In genomic region chr11:69211431-69211830, GRCm38 (mm10) we compare ENCODE assay signal across 10 mouse cellular contexts. TPM values are rescaled to one million over a fixed set of nuclear protein-coding genes. Genes with fewer than 3 reads are reported as not detected.
A peak's percentile ranks its signal among the peaks of the same experiment; 100 is the strongest.
DNase-seq lines count a peak whose midpoint lies in the region; ATAC-seq lines count a peak whose summit lies in the region.
"Had no signal": no experiment of that assay in that cellular context is flagged by ENCODE, and none has a peak within 500 bp of the region (broad histone marks: within the 10 kb centered on the region; RNA-seq: fewer than 3 reads in every experiment).

No protein-coding gene starts in this region.

- H3K9ac ChIP-seq in forebrain, embryonic 15.5 days (replicated peaks), result peak overlapping the region; percentile 49
- H3K9ac ChIP-seq in neural tube, embryonic 12.5 days, result no peak overlapping the region

- H3K4me2 ChIP-seq in forebrain, embryonic 15.5 days (replicated peaks), result peak overlapping the region; percentile 36
- H3K4me2 ChIP-seq in neural tube, embryonic 12.5 days (replicated peaks), result peak overlapping the region; percentile 39

- H3K27ac ChIP-seq in forebrain, embryonic 15.5 days (replicated peaks), result peak overlapping the region; percentile 75
- H3K27ac ChIP-seq in neural tube, embryonic 12.5 days, result no peak overlapping the region

- H3K27me3 ChIP-seq in forebrain, embryonic 15.5 days, result no peaks in the 10 kb centered on the region
- no peaks in the 10 kb centered on the region for H3K27me3 ChIP-seq in neural tube, embryonic 12.5 days (replicated peaks)

- no peaks in the 10 kb centered on the region for H3K36me3 ChIP-seq in forebrain, embryonic 15.5 days
- no peaks in the 10 kb centered on the region for H3K36me3 ChIP-seq in neural tube, embryonic 12.5 days

- H3K4me3 ChIP-seq in forebrain, embryonic 15.5 days, result peak overlapping the region; percentile 42
- H3K4me3 ChIP-seq in neural tube, embryonic 12.5 days, result peak overlapping the region; percentile 24; the same call in 1 of the 2 replicates

- peak; percentile 67; the same call in 1 of the 2 replicates for ATAC-seq in forebrain, embryonic 15.5 days (replicated peaks)
- ATAC-seq in neural tube, embryonic 12.5 days (ENCODE audit: low FRiP score, low read depth), result no peak
- ATAC-seq: Patski had no signal

- H3K4me1 ChIP-seq in forebrain, embryonic 15.5 days, result peaks cover 2% of the 10 kb centered on the region; the same call in 1 of the 2 replicates
- no peaks in the 10 kb centered on the region for H3K4me1 ChIP-seq in neural tube, embryonic 12.5 days

- 24% methylated on average over 2 of the region's 2 CpGs for WGBS in forebrain, embryonic 15.5 days
- WGBS in neural tube, embryonic 12.5 days, result 33% methylated on average over 2 of the region's 2 CpGs

- no peaks in the 10 kb centered on the region for H3K9me3 ChIP-seq in forebrain, embryonic 15.5 days
- H3K9me3 ChIP-seq in neural tube, embryonic 12.5 days, result no peaks in the 10 kb centered on the region

- DNase-seq in kidney, adult 9 months, result peak; percentile 34
- DNase-seq in kidney, postnatal 36 days, result no peak
- peak; percentile 61 to 76 for DNase-seq in layer of hippocampus, adult 8-10 months (ENCODE audit: low spot score in 2 of 2)
- DNase-seq in gastrocnemius, adult 18-20 months (ENCODE audit: low spot score), result no peak
- no peak for DNase-seq in ovary, postnatal 14 days (ENCODE audit: low spot score)
- no peak for DNase-seq in adipocyte (ENCODE audit: low spot score)

RNA-seq across cellular contexts. Expression of gene Alox8, which starts 13.8 kb away (rescaled TPM):
- 0.05 TPM in 1 of 2 replicates, not detected in the other for polyA plus RNA-seq in forebrain, embryonic 15.5 days (2015; fragmentation: Nextera tagmentation; extraction: Ambion mirVana)
- 10 to 100 TPM in 1 of 4 experiments, 1 to 10 TPM in 3; 8.4 to 10.1 (median 9.3) TPM for total RNA-seq in layer of hippocampus, adult 8-10 months (2022)
- 0.09 TPM in 1 of 2 replicates, not detected in the other for polyA plus RNA-seq in neural tube, embryonic 12.5 days (2016; fragmentation: Nextera tagmentation; extraction: Ambion mirVana)
- total RNA-seq in gastrocnemius, adult 18-20 months (2021), result not detected
- polyA plus RNA-seq: Patski had no signal

RNA-seq across cellular contexts. Expression of gene Gucy2e, which starts 25.4 kb away (rescaled TPM):
- 0.47 and 0.52 TPM in 2 replicates for polyA plus RNA-seq in forebrain, embryonic 15.5 days (2015; fragmentation: Nextera tagmentation; extraction: Ambion mirVana)
- total RNA-seq in layer of hippocampus, adult 8-10 months (2022), result 1 to 10 TPM; 1.6 to 2.0 (median 1.8) TPM
- 0.10 and 0.17 TPM in 2 replicates for polyA plus RNA-seq in neural tube, embryonic 12.5 days (2016; fragmentation: Nextera tagmentation; extraction: Ambion mirVana)
- not detected for total RNA-seq in gastrocnemius, adult 18-20 months (2021)
- polyA plus RNA-seq: limb, embryonic 11.5 days; Patski had no signal

RNA-seq across cellular contexts. Expression of gene Alox12b, which starts 54.6 kb away (rescaled TPM):
- polyA plus RNA-seq in forebrain, embryonic 15.5 days (2015; fragmentation: Nextera tagmentation; extraction: Ambion mirVana), result not detected in 2 replicates
- 10 to 100 TPM in 2 of 4 experiments, 1 to 10 TPM in 2; 5.9 to 14.5 (median 10.5) TPM for total RNA-seq in layer of hippocampus, adult 8-10 months (2022)
- 0.20 TPM in 1 of 2 replicates, not detected in the other for polyA plus RNA-seq in neural tube, embryonic 12.5 days (2016; fragmentation: Nextera tagmentation; extraction: Ambion mirVana)
- total RNA-seq in gastrocnemius, adult 18-20 months (2021), result not detected
- polyA plus RNA-seq: Patski had no signal

Comparison
In these comparisons a context has a peak if more than half of its experiments do, and no peak if none do; other contexts are left out.
1. DNase-seq: peak in kidney, adult 9 months (single experiment) and layer of hippocampus, adult 8-10 months (2 of 2); none in kidney, postnatal 36 days (0 of 2), gastrocnemius, adult 18-20 months (single experiment), ovary, postnatal 14 days (single experiment) and adipocyte (single experiment).
2. RNA of gene Alox8, which starts 13.8 kb away (total RNA-seq): 8.4 to 10.1 TPM in layer of hippocampus, adult 8-10 months; not detected in gastrocnemius, adult 18-20 months; every median in the first group is over 4 times any median in the second.
3. RNA of gene Alox12b, which starts 54.6 kb away (total RNA-seq): 5.9 to 14.5 TPM in layer of hippocampus, adult 8-10 months; not detected in gastrocnemius, adult 18-20 months; every median in the first group is over 4 times any median in the second.